Mouse (Mus musculus) forebrain, embryonic 11.5 days (tissue): ENCODE data around the gene Wnt1. TPM values are rescaled to one million over a fixed set of nuclear protein-coding genes. Genes with fewer than 3 reads are reported as not detected.

ENCODE experiments used
- ATAC-seq: fragments of 200-750 bp; cut with Nextera tagmentation; replicated peaks from 2 replicates; pipeline ENCODE4 v1.8.0; 2017; ENCODE audit warnings: moderate TSS enrichment; ENCODE audit not compliant: low FRiP score
- DNase-seq: peaks from one replicate; pipeline ENCODE4 v3.0.0-alpha.2; 2017; ENCODE audit warnings: low spot score
- H3K27ac ChIP-seq: fragments of 300-500 bp; sonication (generic); 2 replicates; pipeline ENCODE4 v1.5.1; 2014; ENCODE audit warnings: low read depth, low read length
- H3K27me3 ChIP-seq: fragments of 300-500 bp; sonication (generic); 2 replicates; pipeline ENCODE4 v1.6.1; 2014; ENCODE audit warnings: mild to moderate bottlenecking, low read length, mixed read lengths; ENCODE audit not compliant: control insufficient read depth, insufficient read depth
- H3K36me3 ChIP-seq: fragments of 300-500 bp; sonication (generic); 2 replicates; pipeline ENCODE4 v1.6.1; 2014; ENCODE audit warnings: mild to moderate bottlenecking, low read length, moderate library complexity, mixed read lengths; ENCODE audit not compliant: control insufficient read depth, insufficient read depth
- H3K4me1 ChIP-seq: fragments of 300-500 bp; sonication (generic); replicated peaks from 2 replicates; pipeline ENCODE4 v1.6.1; 2014; ENCODE audit warnings: low read length, mixed read lengths; ENCODE audit not compliant: control insufficient read depth, insufficient read depth
- H3K4me2 ChIP-seq: fragments of 300-500 bp; sonication (generic); 2 replicates; pipeline ENCODE4 v1.6.1; 2014; ENCODE audit warnings: low read depth, mild to moderate bottlenecking, low read length, moderate library complexity, mixed read lengths; ENCODE audit not compliant: severe bottlenecking
- H3K4me3 ChIP-seq: fragments of 300-500 bp; sonication (generic); 2 replicates; pipeline ENCODE4 v1.5.1; 2014; ENCODE audit warnings: low read depth, low read length
- H3K9ac ChIP-seq: fragments of 300-500 bp; sonication (generic); 2 replicates; pipeline ENCODE4 v1.6.1; 2014; ENCODE audit warnings: low read length
- H3K9me3 ChIP-seq: fragments of 300-500 bp; sonication (generic); 2 replicates; pipeline ENCODE4 v1.6.1; 2016; ENCODE audit warnings: low read length, mixed read lengths; ENCODE audit not compliant: control insufficient read depth
- WGBS: fragments of 180-500 bp; shearing (Covaris S2); extraction: QIAGEN DNeasy Blood & Tissue Kit; methylation state at CpG from one replicate; pipeline ENCODE4 v1.1.7; 2014; 5-methylcytosine and 5-hydroxymethylcytosine counted together
- polyA plus RNA-seq: library from polyadenylated mRNA; unstranded; fragments of >200 nt; fragmentation: Nextera tagmentation; extraction: Ambion mirVana; gene quantifications from 2 replicates; pipeline ENCODE4 v1.2.1, GENCODE M21; 2014

Gene Wnt1
- polyA plus RNA-seq, 1 experiment from 2014 or later: 0.68 TPM

DNA sequence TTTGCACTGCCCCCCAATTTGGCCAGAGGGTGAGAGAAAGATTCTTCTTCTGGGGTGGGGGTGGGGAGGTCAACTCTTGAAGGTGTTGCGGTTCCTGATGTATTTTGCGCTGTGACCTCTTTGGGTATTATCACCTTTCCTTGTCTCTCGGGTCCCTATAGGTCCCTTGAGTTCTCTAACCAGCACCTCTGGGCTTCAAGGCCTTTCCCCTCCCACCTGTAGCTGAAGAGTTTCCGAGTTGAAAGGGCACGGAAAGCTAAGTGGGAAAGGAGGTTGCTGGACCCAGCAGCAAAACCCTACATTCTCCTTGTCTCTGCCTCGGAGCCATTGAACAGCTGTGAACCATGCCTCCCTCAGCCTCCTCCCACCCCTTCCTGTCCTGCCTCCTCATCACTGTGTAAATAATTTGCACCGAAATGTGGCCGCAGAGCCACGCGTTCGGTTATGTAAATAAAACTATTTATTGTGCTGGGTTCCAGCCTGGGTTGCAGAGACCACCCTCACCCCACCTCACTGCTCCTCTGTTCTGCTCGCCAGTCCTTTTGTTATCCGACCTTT, 3.6 kb downstream of the Wnt1 start:
- no peak for ATAC-seq

DNA sequence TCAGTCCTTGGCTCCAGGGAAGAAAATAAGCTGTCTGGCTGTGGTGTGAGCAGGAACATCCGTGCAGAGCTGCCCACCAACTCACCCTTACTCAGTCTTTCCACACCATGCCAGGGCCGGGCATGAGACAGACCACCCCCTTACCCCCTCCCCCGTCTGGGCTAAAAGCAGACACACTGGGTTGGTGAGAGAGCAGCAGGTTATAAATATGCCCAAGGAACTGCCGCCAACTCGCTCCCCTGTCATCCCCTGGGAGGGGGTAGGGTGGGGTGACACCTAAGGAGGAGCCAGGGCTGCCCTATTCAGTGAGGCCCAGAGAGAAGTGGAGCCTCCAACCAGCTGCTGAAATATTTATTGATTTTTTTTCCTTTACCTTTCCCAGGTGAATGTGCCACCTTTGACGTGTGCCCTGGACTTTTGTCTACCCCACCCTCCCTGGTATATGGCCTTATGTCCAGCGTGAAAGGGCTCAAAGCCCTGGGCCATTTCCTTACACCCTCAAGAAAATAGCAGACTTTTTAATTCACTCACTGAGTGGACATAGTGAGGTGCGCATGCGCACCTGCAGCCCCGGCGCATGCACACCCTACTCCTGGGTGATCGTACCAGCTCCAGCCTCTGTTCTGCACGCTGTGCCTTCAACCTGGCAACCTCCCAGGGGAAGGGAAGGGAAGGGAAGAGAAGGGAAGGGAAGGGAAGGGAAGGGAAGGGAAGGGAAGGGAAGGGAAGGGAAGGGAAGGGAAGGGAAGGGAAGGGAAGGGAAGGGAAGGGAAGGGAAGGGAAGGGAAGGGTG, 7.3 kb downstream of the Wnt1 start:
- WGBS: 1% methylated on average over 13 of the region's 13 CpGs
- ATAC-seq: no peak
- Histone ChIP-seq H3K4me2 (no peak overlapping the region), H3K36me3 (no peaks in the 10 kb centered on the region), H3K4me3 (no peak overlapping the region), H3K9ac (no peak overlapping the region), H3K9me3 (no peaks in the 10 kb centered on the region), H3K27ac (no peak overlapping the region), H3K4me1 (peaks cover 24% of the 10 kb centered on the region), H3K27me3 (peaks cover 92% of the 10 kb centered on the region)
- peak; percentile 67 for DNase-seq

More for the DNA sequence above, 3.6 kb downstream of the Wnt1 start:
- peaks cover 93% of the 10 kb centered on the region for H3K27me3 ChIP-seq
- no peak overlapping the region for H3K4me2 ChIP-seq
- H3K9me3 ChIP-seq: no peaks in the 10 kb centered on the region
- no peak for DNase-seq
- no peak overlapping the region for H3K4me3 ChIP-seq
- H3K36me3 ChIP-seq: no peaks in the 10 kb centered on the region
- peaks cover 23% of the 10 kb centered on the region for H3K4me1 ChIP-seq
- no peak overlapping the region for H3K9ac ChIP-seq
- WGBS: 2% methylated on average over 13 of the region's 13 CpGs
- no peak overlapping the region for H3K27ac ChIP-seq

DNA sequence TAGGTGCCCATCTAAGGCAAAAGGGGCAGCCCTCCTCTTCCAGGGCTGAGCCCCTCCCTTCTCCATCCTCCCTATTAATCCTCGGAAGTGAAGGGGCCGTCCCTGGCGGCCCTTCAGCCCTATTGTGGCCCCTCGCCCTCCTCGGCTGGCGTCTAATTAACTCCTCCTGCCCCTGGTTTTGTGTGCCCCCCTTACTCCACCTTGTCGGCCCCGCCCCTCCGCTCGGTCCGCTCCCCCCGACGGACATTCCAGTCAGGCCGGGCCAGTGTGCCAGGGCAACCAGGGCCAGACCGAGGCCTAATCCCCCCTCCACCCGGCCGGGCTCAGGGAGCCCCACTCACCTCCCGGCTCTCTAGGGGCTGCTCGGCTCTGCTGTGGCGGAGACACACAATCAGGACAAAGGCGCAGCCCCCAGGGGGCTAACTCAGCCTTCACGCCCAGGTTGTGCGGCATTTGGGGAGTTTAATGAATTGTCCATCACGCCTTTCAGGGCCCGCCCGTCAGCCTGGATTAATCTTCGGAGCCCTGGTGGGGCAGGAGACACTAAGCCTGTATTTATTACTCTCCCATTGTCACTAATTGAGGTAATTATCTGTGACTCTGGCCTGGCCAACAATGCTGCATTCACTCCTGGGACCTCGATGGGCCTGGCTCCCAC, 8.3 kb downstream of the Wnt1 start:
- Histone ChIP-seq H3K9ac (peak overlapping the region; percentile 12; the same call in 1 of the 2 replicates), H3K9me3 (no peaks in the 10 kb centered on the region), H3K36me3 (no peaks in the 10 kb centered on the region), H3K27me3 (peaks cover 91% of the 10 kb centered on the region), H3K4me2 (peak overlapping the region; percentile 24; the same call in 1 of the 2 replicates), H3K4me1 (peaks cover 24% of the 10 kb centered on the region), H3K4me3 (no peak overlapping the region), H3K27ac (no peak overlapping the region)
- WGBS: 2% methylated on average over 27 of the region's 28 CpGs
- DNase-seq (peak; percentile 97), ATAC-seq (peak; percentile 95)

DNA sequence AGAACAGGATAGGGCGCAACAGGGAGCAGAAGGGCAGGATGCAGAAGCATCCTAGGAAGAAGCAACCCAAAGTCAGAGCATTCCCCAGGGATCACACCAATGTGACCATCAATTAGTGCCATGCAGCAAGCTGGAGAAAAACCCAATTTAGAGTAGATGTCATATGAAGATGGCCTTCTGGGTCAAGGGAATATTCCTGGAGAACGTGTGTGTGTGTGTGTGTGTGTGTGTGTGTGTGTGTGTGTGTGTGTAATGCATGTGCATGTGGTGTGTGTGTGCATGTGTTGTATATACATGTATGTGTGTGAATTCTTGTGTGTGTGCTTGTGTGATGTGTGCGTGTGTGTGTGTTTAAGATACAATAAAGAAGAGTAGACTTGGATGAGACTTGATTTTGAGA, 9.2 kb downstream of the Wnt1 start:
- no peak for DNase-seq
- Histone ChIP-seq H3K36me3 (no peaks in the 10 kb centered on the region), H3K4me2 (no peak overlapping the region), H3K4me1 (peaks cover 24% of the 10 kb centered on the region), H3K9me3 (no peaks in the 10 kb centered on the region), H3K27ac (no peak overlapping the region), H3K27me3 (peaks cover 91% of the 10 kb centered on the region), H3K4me3 (no peak overlapping the region), H3K9ac (no peak overlapping the region)
- WGBS: 50% methylated on average over 3 of the region's 3 CpGs
- no peak for ATAC-seq

DNA sequence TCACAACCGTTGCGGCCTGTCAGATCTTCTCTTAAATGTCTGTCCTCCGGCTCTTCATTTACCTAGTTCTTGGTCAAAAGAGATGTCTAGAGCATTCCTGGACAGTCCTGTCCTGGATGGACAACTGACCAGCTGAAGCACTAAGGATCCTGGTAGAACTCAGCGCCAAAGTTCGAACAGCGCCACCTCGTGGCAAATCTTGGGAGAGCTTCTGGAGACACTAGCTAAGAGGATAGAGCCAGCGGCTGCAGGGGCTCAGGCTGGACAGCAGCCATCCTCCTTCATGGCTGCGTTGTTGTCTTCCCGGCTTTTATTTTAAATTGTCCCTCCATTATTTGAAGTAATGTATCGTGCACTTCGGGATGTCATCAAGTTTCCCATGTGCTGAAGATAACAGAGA, 9.7 kb downstream of the Wnt1 start:
- Histone ChIP-seq H3K9me3 (no peaks in the 10 kb centered on the region), H3K36me3 (no peaks in the 10 kb centered on the region), H3K9ac (no peak overlapping the region), H3K4me3 (no peak overlapping the region), H3K4me1 (peaks cover 24% of the 10 kb centered on the region), H3K27ac (no peak overlapping the region), H3K27me3 (peaks cover 91% of the 10 kb centered on the region), H3K4me2 (no peak overlapping the region)
- ATAC-seq (no peak), DNase-seq (peak; percentile 92)
- 13% methylated on average over 12 of the region's 12 CpGs for WGBS

DNA sequence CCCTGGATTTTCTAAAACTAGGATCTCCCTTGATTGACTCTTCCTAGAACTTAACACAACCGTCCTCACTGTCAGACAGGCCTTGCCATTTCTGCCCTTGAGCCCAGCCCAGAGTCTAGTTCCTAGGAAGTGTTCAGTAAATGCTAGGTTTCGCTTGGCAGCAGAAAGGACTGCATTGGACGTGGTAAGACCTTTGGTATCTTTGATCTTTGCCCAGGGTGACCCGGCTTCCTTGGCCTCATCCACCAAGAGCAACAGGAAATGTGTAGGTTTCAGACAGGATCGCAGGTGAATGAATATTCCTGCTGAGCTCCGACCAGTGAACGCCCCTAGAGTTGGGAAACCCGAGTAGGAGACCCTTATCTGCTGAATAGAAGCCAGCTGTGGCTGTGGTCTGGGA, 13.3 kb downstream of the Wnt1 start:
- peaks cover 20% of the 10 kb centered on the region for H3K4me1 ChIP-seq
- no peak overlapping the region for H3K4me3 ChIP-seq
- H3K9ac ChIP-seq: no peak overlapping the region

DNA sequence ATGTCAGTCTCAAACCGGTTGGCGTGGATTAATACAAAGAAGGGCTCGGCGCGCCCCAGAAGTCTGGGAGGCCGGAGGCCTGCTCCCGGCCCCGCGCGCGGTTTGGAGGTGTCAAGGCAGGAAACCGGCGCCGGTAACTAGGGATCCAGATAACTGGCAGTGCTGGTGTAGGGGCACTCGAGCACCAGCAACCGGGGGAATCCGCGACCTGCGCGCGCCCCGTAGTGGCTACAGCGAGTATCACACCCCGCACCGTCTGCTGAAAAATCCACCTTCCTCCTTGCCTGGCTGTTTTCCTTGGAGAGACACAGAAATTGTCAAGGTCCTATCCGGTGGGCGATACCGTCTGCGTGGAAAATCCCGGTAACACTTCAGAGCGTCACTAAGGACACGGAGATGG, 14.4 kb downstream of the Wnt1 start:
- H3K4me1 ChIP-seq: peaks cover 14% of the 10 kb centered on the region
- DNase-seq (peak; percentile 94), ATAC-seq (no peak)
- H3K36me3 ChIP-seq: no peaks in the 10 kb centered on the region
- peaks cover 99% of the 10 kb centered on the region for H3K27me3 ChIP-seq
- H3K4me3 ChIP-seq: 0 out of 2 replicates have a peak overlapping the region, but pooled peaks have one; percentile 5
- H3K9me3 ChIP-seq: no peaks in the 10 kb centered on the region
- no peak overlapping the region for H3K27ac ChIP-seq
- WGBS: under 1% methylated on average over 32 of the region's 32 CpGs
- H3K9ac ChIP-seq: no peak overlapping the region
- H3K4me2 ChIP-seq: no peak overlapping the region

More for the DNA sequence above, 13.3 kb downstream of the Wnt1 start:
- Histone ChIP-seq H3K27ac (no peak overlapping the region), H3K4me2 (no peak overlapping the region), H3K9me3 (no peaks in the 10 kb centered on the region), H3K36me3 (no peaks in the 10 kb centered on the region), H3K27me3 (peaks cover 97% of the 10 kb centered on the region)
- ATAC-seq: no peak
- DNase-seq: no peak
- WGBS: 2% methylated on average over 8 of the region's 8 CpGs

DNA sequence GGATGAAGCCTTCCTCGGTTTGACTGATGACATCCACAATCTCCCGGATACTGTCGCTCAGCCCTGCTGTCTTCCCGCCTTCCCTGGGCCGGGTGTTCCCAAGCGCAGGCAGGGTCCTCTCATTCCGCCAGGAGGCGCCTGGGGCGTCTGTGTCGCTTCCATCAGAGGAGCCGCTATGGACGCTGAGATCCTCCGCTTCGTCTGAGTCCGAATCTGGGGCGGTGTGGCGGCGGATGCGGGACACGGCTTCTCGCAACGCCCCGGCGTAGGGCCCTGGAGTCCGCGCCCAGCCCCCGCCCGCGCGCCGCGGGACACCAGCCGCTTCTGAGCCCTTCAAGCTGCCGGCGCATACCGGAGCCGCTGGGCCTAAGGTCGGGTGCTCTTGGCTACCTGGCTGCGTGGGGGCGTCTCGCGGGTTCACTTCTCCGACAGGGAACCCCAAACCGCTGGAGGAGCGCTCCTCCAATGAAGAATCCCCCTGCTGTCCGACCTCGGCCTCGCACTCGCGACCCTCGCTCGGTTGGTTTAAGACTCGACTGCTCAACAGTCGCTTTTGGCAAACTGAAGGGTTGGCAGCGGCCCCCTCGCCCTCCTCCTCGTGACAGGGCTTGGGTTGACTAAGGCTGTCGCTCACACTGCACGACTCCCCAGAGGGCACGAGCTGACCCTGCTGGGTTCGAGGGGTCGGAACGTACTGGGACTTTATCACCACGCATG, 15.8 kb downstream of the Wnt1 start:
- H3K4me3 ChIP-seq: peak overlapping the region; percentile 32
- ATAC-seq (peak; percentile 64), DNase-seq (peak; percentile 85)
- no peaks in the 10 kb centered on the region for H3K9me3 ChIP-seq
- H3K4me1 ChIP-seq: peaks cover 14% of the 10 kb centered on the region
- peak overlapping the region; percentile 56 for H3K4me2 ChIP-seq
- H3K27ac ChIP-seq: no peak overlapping the region
- WGBS: under 1% methylated on average over 64 of the region's 64 CpGs
- H3K9ac ChIP-seq: no peak overlapping the region
- no peaks in the 10 kb centered on the region for H3K36me3 ChIP-seq
- peaks cover 95% of the 10 kb centered on the region for H3K27me3 ChIP-seq
